Mouse (Mus musculus) forebrain, embryonic 11.5 days (tissue): ENCODE measurements around the gene Eif4a2. TPM values are rescaled to one million over a fixed set of nuclear protein-coding genes. Genes with fewer than 3 reads are reported as not detected.
"Not testable (repeated sequence)": the region's sequence is repeated elsewhere in the genome, so short reads cannot be mapped to it uniquely, and the experiment has no call there.

ENCODE experiments used
- ATAC-seq: fragments of 200-750 bp; cut with Nextera tagmentation; replicated peaks from 2 replicates; pipeline ENCODE4 v1.8.0; 2017; ENCODE audit warnings: moderate TSS enrichment; ENCODE audit not compliant: low FRiP score
- DNase-seq: peaks from one replicate; pipeline ENCODE4 v3.0.0-alpha.2; 2017; ENCODE audit warnings: low spot score
- H3K27ac ChIP-seq: fragments of 300-500 bp; sonication (generic); 2 replicates; pipeline ENCODE4 v1.5.1; 2014; ENCODE audit warnings: low read depth, low read length
- H3K27me3 ChIP-seq: fragments of 300-500 bp; sonication (generic); 2 replicates; pipeline ENCODE4 v1.6.1; 2014; ENCODE audit warnings: mild to moderate bottlenecking, low read length, mixed read lengths; ENCODE audit not compliant: control insufficient read depth, insufficient read depth
- H3K36me3 ChIP-seq: fragments of 300-500 bp; sonication (generic); 2 replicates; pipeline ENCODE4 v1.6.1; 2014; ENCODE audit warnings: mild to moderate bottlenecking, low read length, moderate library complexity, mixed read lengths; ENCODE audit not compliant: control insufficient read depth, insufficient read depth
- H3K4me1 ChIP-seq: fragments of 300-500 bp; sonication (generic); replicated peaks from 2 replicates; pipeline ENCODE4 v1.6.1; 2014; ENCODE audit warnings: low read length, mixed read lengths; ENCODE audit not compliant: control insufficient read depth, insufficient read depth
- H3K4me2 ChIP-seq: fragments of 300-500 bp; sonication (generic); 2 replicates; pipeline ENCODE4 v1.6.1; 2014; ENCODE audit warnings: low read depth, mild to moderate bottlenecking, low read length, moderate library complexity, mixed read lengths; ENCODE audit not compliant: severe bottlenecking
- H3K4me3 ChIP-seq: fragments of 300-500 bp; sonication (generic); 2 replicates; pipeline ENCODE4 v1.5.1; 2014; ENCODE audit warnings: low read depth, low read length
- H3K9ac ChIP-seq: fragments of 300-500 bp; sonication (generic); 2 replicates; pipeline ENCODE4 v1.6.1; 2014; ENCODE audit warnings: low read length
- H3K9me3 ChIP-seq: fragments of 300-500 bp; sonication (generic); 2 replicates; pipeline ENCODE4 v1.6.1; 2016; ENCODE audit warnings: low read length, mixed read lengths; ENCODE audit not compliant: control insufficient read depth
- WGBS: fragments of 180-500 bp; shearing (Covaris S2); extraction: QIAGEN DNeasy Blood & Tissue Kit; methylation state at CpG from one replicate; pipeline ENCODE4 v1.1.7; 2014; 5-methylcytosine and 5-hydroxymethylcytosine counted together
- polyA plus RNA-seq: library from polyadenylated mRNA; unstranded; fragments of >200 nt; fragmentation: Nextera tagmentation; extraction: Ambion mirVana; gene quantifications from 2 replicates; pipeline ENCODE4 v1.2.1, GENCODE M21; 2014

Gene Eif4a2
- 204 TPM in 2 replicates for polyA plus RNA-seq

DNA sequence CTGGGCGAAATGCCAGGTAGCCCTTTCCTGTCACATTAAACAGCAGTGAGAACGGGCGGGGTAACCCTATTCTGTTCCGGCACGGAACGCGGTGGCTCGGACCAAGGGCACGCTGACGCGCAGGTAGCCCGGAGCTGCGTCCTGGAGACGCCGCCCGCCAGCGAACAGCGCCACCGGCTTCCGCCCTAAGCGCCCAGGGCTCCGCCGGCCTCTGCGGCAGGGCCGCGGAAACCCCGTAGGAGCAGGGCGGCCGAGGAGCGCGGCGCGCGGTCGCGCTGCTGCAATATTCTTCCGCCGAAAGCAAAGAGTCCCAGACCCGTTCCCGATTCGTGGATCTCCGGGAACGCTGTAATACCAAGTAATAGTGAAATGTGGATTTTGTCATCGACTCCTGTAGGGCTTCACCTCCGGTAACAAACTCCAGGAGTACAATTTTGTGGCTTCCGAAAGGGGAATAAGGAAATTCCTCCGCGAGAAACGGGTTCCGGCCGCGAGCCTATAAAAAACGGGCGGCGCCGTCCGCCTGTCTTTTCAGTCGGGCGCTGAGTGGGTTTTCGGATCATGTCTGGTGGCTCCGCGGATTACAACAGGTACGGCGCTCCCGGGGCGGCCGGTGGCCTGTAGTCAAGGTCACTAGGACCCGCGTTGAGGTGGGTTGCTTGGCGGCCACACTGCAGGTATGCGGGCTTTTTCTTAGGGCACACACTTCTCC, at the start of gene Eif4a2:
Eif4a2 (plus strand) TSS at position 214 of the 712 bp plus-strand sequence.
- under 1% methylated on average over 71 of the region's 71 CpGs for WGBS
- H3K36me3 ChIP-seq, result peaks cover 10% of the 10 kb centered on the region
- no peaks in the 10 kb centered on the region for H3K27me3 ChIP-seq
- H3K4me3 ChIP-seq, result peak within 1 kb of the TSS; percentile 81
- peak; percentile 91 for ATAC-seq
- peak; percentile 94 for DNase-seq
- peaks cover 7% of the 10 kb centered on the region; the same call in 1 of the 2 replicates for H3K4me1 ChIP-seq
- H3K9ac ChIP-seq, result peak within 1 kb of the TSS; percentile 96
- peak within 1 kb of the TSS; percentile 66 for H3K4me2 ChIP-seq
- H3K27ac ChIP-seq, result peak within 1 kb of the TSS; percentile 92
- H3K9me3 ChIP-seq, result no peaks in the 10 kb centered on the region

DNA sequence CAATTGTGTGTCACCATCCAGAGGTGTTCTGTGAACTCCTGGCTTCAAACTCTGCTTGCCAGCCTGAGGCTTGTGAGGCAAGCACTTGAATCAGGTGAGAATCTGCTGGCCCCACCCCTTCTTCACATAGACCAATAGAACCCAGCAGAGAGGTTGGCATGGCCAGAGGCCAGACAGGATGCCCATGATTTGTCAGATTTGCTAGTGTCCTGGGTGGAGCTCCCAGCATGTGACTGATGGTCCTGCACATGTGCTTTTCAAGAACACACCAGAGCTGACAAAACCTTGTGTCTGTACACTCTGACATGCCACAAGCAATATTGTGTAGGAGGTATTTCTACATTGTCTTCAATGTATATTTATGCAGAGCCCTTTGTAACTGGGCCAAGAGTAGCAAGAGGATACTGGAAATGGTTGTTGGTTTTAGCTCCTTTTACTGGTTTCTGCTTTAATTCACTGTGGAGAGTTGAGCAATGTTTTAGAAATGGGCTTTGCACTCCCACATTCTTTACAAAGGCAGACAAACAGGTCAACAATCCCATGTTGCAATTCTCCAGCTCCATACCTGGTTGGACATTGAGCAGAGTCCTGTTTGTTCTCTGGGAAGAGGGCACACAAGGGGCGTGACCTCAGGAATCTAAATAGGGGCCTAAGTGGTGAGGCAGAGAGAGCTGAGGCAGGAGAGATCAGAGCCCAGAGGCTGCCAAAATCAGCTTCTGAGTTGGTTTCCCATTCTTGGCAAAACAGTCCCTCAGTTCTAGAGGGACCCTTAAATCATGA, 49.4 kb upstream of the Eif4a2 start, which contains the start of gene Kng1:
Kng1 (plus strand) TSS at position 198 of the 780 bp plus-strand sequence.
- H3K4me2 ChIP-seq, ATAC-seq: not testable (repeated sequence)
- 80% methylated on average over 1 of the region's 1 CpGs for WGBS

DNA sequence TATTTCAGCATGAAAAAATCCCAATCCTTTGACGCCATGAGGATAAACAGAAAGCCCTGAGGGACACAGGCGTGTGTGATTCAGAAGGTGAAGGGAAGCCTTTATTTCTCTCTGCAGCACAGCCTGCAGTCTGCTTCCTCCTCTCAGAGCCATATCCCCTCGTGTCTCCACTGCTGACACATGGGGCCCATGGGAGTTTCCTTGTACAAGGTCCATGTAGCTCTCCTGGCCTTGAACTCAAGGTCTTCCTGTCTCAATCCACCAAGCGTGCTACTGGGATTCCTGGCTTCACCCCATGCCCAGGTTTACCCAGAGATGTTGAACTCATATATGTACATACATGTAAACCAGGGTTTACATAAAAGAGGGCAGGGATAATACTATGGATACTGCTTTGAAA, 47.6 kb upstream of the Eif4a2 start:
- H3K4me2 ChIP-seq, DNase-seq, H3K4me1 ChIP-seq, H3K36me3 ChIP-seq, H3K27me3 ChIP-seq, H3K4me3 ChIP-seq, H3K9me3 ChIP-seq, H3K9ac ChIP-seq, ATAC-seq, H3K27ac ChIP-seq: not testable (repeated sequence)
- 74% methylated on average over 4 of the region's 4 CpGs for WGBS

More for the DNA sequence above, 49.4 kb upstream of the Eif4a2 start, which contains the start of gene Kng1:
- H3K27ac ChIP-seq, H3K9ac ChIP-seq, H3K4me3 ChIP-seq, H3K4me1 ChIP-seq, H3K27me3 ChIP-seq, H3K9me3 ChIP-seq, H3K36me3 ChIP-seq, DNase-seq: not testable (repeated sequence)

DNA sequence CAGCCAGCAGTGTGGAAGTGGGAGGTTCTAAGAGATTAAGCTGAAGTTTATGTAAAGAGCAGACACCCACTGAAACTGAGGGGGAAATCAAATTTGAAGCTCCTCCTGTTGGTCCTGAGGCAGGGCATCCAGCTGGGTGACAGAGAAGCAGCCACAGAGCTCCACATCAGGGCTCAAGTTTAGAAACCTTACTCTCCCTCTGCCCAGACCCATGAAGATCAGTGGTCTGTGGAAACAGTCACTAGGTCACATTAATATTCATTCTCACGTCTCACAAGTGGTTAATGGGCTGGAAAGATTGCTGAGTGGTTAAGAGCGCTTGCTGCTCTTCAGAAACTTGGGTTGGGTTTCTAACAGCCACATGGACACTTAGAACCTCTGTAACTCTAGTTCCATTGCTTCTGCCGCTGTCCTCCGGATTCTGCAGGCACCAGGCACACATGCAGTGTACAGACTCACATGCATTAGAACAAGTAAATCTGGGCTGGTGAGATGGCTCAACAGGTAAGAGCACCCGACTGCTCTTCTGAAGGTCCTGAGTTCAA, 46.4 kb upstream of the Eif4a2 start:
- not testable (repeated sequence) for ATAC-seq, H3K9ac ChIP-seq, H3K9me3 ChIP-seq, H3K4me3 ChIP-seq, H3K4me1 ChIP-seq, H3K27ac ChIP-seq, DNase-seq, H3K4me2 ChIP-seq, H3K27me3 ChIP-seq, H3K36me3 ChIP-seq
- WGBS, result 81% methylated on average over 5 of the region's 5 CpGs

DNA sequence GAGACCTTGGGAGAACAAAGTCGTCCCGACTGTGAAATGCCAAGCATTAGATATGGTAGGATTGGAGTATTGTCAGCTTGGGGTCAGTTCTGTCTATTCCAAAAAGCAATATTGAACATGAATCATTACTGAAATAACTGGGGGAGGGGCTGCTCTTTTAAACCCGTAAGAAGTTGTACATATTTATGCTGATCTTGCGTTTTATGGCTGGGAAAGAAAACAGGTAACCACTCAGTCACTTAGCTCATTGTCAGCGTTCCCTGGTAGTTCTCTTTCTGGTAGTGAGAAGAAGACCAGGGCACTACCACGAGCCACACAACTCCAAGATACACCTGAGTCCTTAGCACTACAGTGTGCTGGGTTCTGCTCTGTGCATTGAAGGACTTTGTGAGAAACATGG, 29.7 kb upstream of the Eif4a2 start:
- not testable (repeated sequence) for DNase-seq, H3K4me3 ChIP-seq, H3K4me2 ChIP-seq, H3K9ac ChIP-seq, ATAC-seq, H3K27ac ChIP-seq, H3K4me1 ChIP-seq, H3K36me3 ChIP-seq, H3K27me3 ChIP-seq, H3K9me3 ChIP-seq
- WGBS, result 83% methylated on average over 6 of the region's 6 CpGs

DNA sequence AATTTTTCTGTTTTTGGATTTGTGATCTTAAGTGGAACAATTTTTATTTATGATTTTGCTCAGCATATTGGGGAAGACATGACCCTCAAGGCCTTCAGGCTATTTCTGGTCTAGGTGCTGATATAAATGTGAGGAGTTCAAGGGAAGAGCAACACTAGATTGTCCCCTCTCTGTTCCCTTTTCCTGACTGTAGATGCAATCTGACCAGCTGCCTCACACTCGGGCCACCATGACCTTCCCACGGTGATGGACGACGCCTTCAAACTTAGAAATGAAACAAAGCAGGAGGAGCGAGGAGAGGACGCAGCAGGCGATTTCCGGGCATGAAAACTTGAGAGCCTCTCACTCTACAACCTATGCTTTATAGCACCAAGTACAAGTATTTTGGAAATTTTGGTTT, 20.1 kb upstream of the Eif4a2 start:
- not testable (repeated sequence) for H3K4me1 ChIP-seq, H3K4me3 ChIP-seq, ATAC-seq, DNase-seq, H3K9ac ChIP-seq, H3K4me2 ChIP-seq, H3K36me3 ChIP-seq, H3K27ac ChIP-seq, H3K9me3 ChIP-seq, H3K27me3 ChIP-seq
- 85% methylated on average over 8 of the region's 8 CpGs for WGBS

DNA sequence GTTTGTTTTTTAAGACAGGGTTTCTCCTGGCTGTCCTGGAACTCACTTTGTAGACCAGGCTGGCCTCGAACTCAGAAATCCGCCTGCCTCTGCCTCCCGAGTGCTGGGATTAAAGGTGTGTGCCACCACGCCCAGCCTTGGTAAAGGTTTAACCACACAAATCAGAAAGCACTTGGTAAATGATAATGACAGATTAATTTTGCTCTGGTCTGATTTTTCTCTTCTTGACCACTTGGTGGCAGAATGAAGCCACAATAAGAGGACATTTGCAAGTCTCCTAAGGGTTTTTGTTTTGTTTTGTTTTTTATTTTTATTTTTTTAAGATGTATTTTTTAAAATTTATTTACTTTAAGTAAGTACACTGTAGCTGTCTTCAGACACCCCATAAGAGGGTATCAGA, 19.5 kb upstream of the Eif4a2 start:
- not testable (repeated sequence) for H3K9me3 ChIP-seq, H3K9ac ChIP-seq, H3K4me2 ChIP-seq, H3K4me3 ChIP-seq, DNase-seq, H3K4me1 ChIP-seq, ATAC-seq, H3K27me3 ChIP-seq, H3K27ac ChIP-seq, H3K36me3 ChIP-seq
- WGBS, result 60% methylated on average over 4 of the region's 4 CpGs

DNA sequence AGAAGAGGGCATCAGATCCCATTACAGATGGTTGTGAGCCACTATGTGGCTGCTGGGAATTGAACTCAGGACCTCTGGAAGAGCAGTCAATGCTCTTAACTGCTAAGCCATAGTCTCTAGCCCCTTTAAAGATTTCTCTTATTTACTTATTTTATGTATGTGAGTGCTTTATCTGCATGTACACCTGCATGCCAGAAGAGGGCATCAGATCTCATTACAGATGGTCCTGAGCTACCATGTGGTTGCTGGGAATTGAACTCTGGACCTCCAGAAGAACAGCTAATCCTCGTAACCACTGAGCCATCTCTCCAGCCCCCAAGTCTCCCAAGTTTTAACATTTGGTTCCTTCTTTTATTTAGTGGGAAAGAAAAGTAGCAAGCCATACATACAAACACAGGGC, 18.8 kb upstream of the Eif4a2 start:
- ATAC-seq, DNase-seq, H3K27me3 ChIP-seq, H3K27ac ChIP-seq, H3K9ac ChIP-seq, H3K4me1 ChIP-seq, H3K4me2 ChIP-seq, H3K9me3 ChIP-seq, H3K4me3 ChIP-seq, H3K36me3 ChIP-seq: not testable (repeated sequence)
- 79% methylated on average over 1 of the region's 1 CpGs for WGBS
